Mouse (Mus musculus) CH12.LX (cell line): Measurements from ENCODE around the gene Taf1c. TPM values are rescaled to one million over a fixed set of nuclear protein-coding genes. Genes with fewer than 3 reads are reported as not detected.

Source experiments
- DNase-seq: peaks from one replicate; pipeline ENCODE4 v3.0.0-alpha.2; 2013; ENCODE audit errors: extremely low read depth
- H3K27ac ChIP-seq: 2 replicates; pipeline ENCODE4 v1.5.1; 2012; ENCODE audit warnings: low read depth, mild to moderate bottlenecking, control low read depth, moderate library complexity; ENCODE audit not compliant: insufficient read depth
- H3K27me3 ChIP-seq: replicated peaks from 2 replicates; pipeline ENCODE3; 2012; ENCODE audit warnings: inconsistent platforms
- H3K36me3 ChIP-seq, 2 experiments: replicated peaks in 1 of 2; 2 replicates each; pipeline versions ENCODE3 to v1.6.1; 2012; ENCODE audit warnings: inconsistent platforms in 1 of 2, low read length in 1 of 2, mild to moderate bottlenecking in 1 of 2, mixed read lengths in 1 of 2, moderate library complexity in 1 of 2; ENCODE audit not compliant: control insufficient read depth in 1 of 2, insufficient read depth in 1 of 2
- H3K4me1 ChIP-seq, 2 experiments: 2 replicates each; pipeline ENCODE4 v1.6.1; 2012; ENCODE audit warnings: inconsistent platforms in 1 of 2, moderate library complexity in 1 of 2; ENCODE audit not compliant: insufficient read depth in 2 of 2, control insufficient read depth in 1 of 2
- H3K4me2 ChIP-seq: 2 replicates; pipeline ENCODE4 v1.6.1; 2012; ENCODE audit warnings: low read depth, mild to moderate bottlenecking, control low read depth; ENCODE audit not compliant: poor library complexity, insufficient read depth, severe bottlenecking
- H3K4me3 ChIP-seq, 3 experiments: fragments of 150-350 bp in 1 of 3; sonication (generic) in 1 of 3; replicated peaks in 1 of 3; 2 replicates each; pipeline versions ENCODE3 to v1.5.1; 2011 to 2012; ENCODE audit warnings: low read depth in 2 of 3, low read length in 2 of 3, mild to moderate bottlenecking in 2 of 3, moderate library complexity in 2 of 3, control low read depth in 1 of 3, improper control_type of control experiment in 1 of 3, inconsistent platforms in 1 of 3, mixed read lengths in 1 of 3; ENCODE audit not compliant: poor library complexity in 1 of 3
- H3K79me2 ChIP-seq: replicated peaks from 2 replicates; pipeline ENCODE4 v1.6.1; 2012; ENCODE audit warnings: mild to moderate bottlenecking, moderate library complexity; ENCODE audit not compliant: control insufficient read depth, poor library complexity, insufficient read depth, severe bottlenecking; ENCODE audit errors: extremely low read depth
- H3K9ac ChIP-seq: 2 replicates; pipeline ENCODE4 v1.6.1; 2012; ENCODE audit warnings: low read depth, mild to moderate bottlenecking, control low read depth, moderate library complexity; ENCODE audit not compliant: insufficient read depth
- H3K9me3 ChIP-seq: replicated peaks from 2 replicates; pipeline ENCODE3; 2012; ENCODE audit warnings: low read length, inconsistent platforms, mixed read lengths
- CHD1 ChIP-seq: IDR thresholded peaks from 2 replicates; pipeline ENCODE4 v1.6.1; 2012; ENCODE audit warnings: low read depth, low read length, improper control_type of control experiment, inconsistent platforms
- ELF1 ChIP-seq: IDR thresholded peaks from 2 replicates; pipeline ENCODE4 v1.6.1; 2014; ENCODE audit warnings: low read depth, mild to moderate bottlenecking, inconsistent platforms, low read length, improper control_type of control experiment
- ETS1 ChIP-seq: conservative IDR thresholded peaks from 2 replicates; pipeline ENCODE4 v1.6.1; 2012; ENCODE audit warnings: low read depth, mild to moderate bottlenecking, inconsistent platforms, low read length, improper control_type of control experiment, moderate library complexity
- IRF4 ChIP-seq: IDR thresholded peaks from 2 replicates; pipeline ENCODE4 v1.6.1; 2014; ENCODE audit warnings: low read depth, mild to moderate bottlenecking, inconsistent platforms, low read length, improper control_type of control experiment
- JUN ChIP-seq: IDR thresholded peaks from 2 replicates; pipeline ENCODE4 v1.6.1; 2011; ENCODE audit warnings: low read depth, mild to moderate bottlenecking, low read length, improper control_type of control experiment, moderate library complexity; ENCODE audit not compliant: insufficient read depth
- MAFK ChIP-seq: IDR thresholded peaks from 2 replicates; pipeline ENCODE4 v1.6.1; 2011; ENCODE audit warnings: low read length, improper control_type of control experiment; ENCODE audit not compliant: insufficient replicate concordance
- MAX ChIP-seq: IDR thresholded peaks from 2 replicates; pipeline ENCODE4 v1.6.1; 2011; ENCODE audit warnings: low read length, improper control_type of control experiment
- MAZ ChIP-seq: IDR thresholded peaks from 2 replicates; pipeline ENCODE4 v1.6.1; 2012; ENCODE audit warnings: low read depth, mild to moderate bottlenecking, inconsistent platforms, low read length, improper control_type of control experiment, moderate library complexity
- MEF2A ChIP-seq: IDR thresholded peaks from 2 replicates; pipeline ENCODE4 v1.6.1; 2014; ENCODE audit warnings: low read depth, mild to moderate bottlenecking, inconsistent platforms, low read length, improper control_type of control experiment, borderline replicate concordance
- MYC ChIP-seq: IDR thresholded peaks from 2 replicates; pipeline ENCODE4 v1.6.1; 2011; ENCODE audit warnings: low read depth, mild to moderate bottlenecking, improper control_type of control experiment, low read length
- PAX5 ChIP-seq: IDR thresholded peaks from 2 replicates; pipeline ENCODE4 v1.6.1; 2012; ENCODE audit warnings: low read length, inconsistent platforms, mixed read lengths
- POLR2AphosphoS2 ChIP-seq: IDR thresholded peaks from 2 replicates; pipeline ENCODE4 v1.6.1; 2011; ENCODE audit warnings: low read depth, low read length, improper control_type of control experiment
- RAD21 ChIP-seq: IDR thresholded peaks from 2 replicates; pipeline ENCODE4 v1.6.1; 2011; ENCODE audit warnings: low read depth, mild to moderate bottlenecking, low read length, improper control_type of control experiment, moderate library complexity
- SIN3A ChIP-seq: IDR thresholded peaks from 2 replicates; pipeline ENCODE4 v1.6.1; 2012; ENCODE audit warnings: low read length, improper control_type of control experiment, inconsistent platforms
- TBP ChIP-seq: conservative IDR thresholded peaks from 2 replicates; pipeline ENCODE4 v1.6.1; 2011; ENCODE audit warnings: low read depth, low read length, improper control_type of control experiment
- USF2 ChIP-seq: conservative IDR thresholded peaks from 2 replicates; pipeline ENCODE4 v1.6.1; 2011; ENCODE audit warnings: low read depth, low read length, improper control_type of control experiment
- ZC3H11A ChIP-seq: IDR thresholded peaks from 2 replicates; pipeline ENCODE4 v1.6.1; 2012; ENCODE audit warnings: low read depth, mild to moderate bottlenecking, inconsistent platforms, low read length, improper control_type of control experiment
- ZKSCAN1 ChIP-seq: IDR thresholded peaks from 2 replicates; pipeline ENCODE4 v1.6.1; 2012; ENCODE audit warnings: low read depth, inconsistent platforms, low read length, improper control_type of control experiment, borderline replicate concordance
- ZMIZ1 ChIP-seq: IDR thresholded peaks from 2 replicates; pipeline ENCODE4 v1.6.1; 2012; ENCODE audit warnings: low read depth, mild to moderate bottlenecking, inconsistent platforms, low read length, improper control_type of control experiment
- ZNF384 ChIP-seq: IDR thresholded peaks from 2 replicates; pipeline ENCODE4 v1.6.1; 2012; ENCODE audit warnings: low read depth, low read length, improper control_type of control experiment, inconsistent platforms
- dilution Hi-C: fragments of 300-500 bp; cut with MboI; formaldehyde crosslinking; loops from 2 replicates; pipeline ENCODE4 v1.14.3; 2020; ENCODE audit warnings: low sequenced_read_pairs; ENCODE audit not compliant: extremely low pct_unique_long_range_greater_than_20kb, extremely low pct_ligation_motif_present
- in situ Hi-C: fragments of 300-500 bp; cut with MboI; formaldehyde crosslinking; loops from 3 replicates; pipeline ENCODE4 v1.14.3; 2019; ENCODE audit warnings: low sequenced_read_pairs, low pct_ligation_motif_present, low pct_unique_long_range_greater_than_20kb, mixed read lengths
- polyA plus RNA-seq: library from polyadenylated mRNA; unstranded; fragments of >175 nt; gene quantifications from 2 replicates; pipeline ENCODE4 v1.2.1, GENCODE M21; 2012; ENCODE audit warnings: low read depth; ENCODE audit not compliant: insufficient read length
- total RNA-seq, 2 experiments: library from RNA; depleted of rRNA; stranded (reverse); fragments of 300-350 nt in 1 of 2; fragments of >200 nt in 1 of 2; gene quantifications; 2 replicates each; pipeline ENCODE4 v1.2.3; 2012 to 2014

Gene Taf1c
- total and polyA plus RNA-seq, 3 experiments = 11.0 to 14.9 (median 12.1) TPM

- no peaks in the 10 kb centered on the region for H3K36me3 ChIP-seq
- no peak overlapping the region for H3K27ac ChIP-seq
- H3K4me3 ChIP-seq = no peak overlapping the region
- DNase-seq = no peak
- in situ Hi-C loops (no loop called here), dilution Hi-C loops (no loop called here)
- H3K9ac ChIP-seq = no peak overlapping the region
- H3K9me3 ChIP-seq = peaks cover 17% of the 10 kb centered on the region
- peaks cover 59% of the 10 kb centered on the region for H3K27me3 ChIP-seq
- no peaks in the 10 kb centered on the region for H3K4me1 ChIP-seq
- H3K4me2 ChIP-seq = no peak overlapping the region
- no peak for TF ChIP-seq MAFK
- TF ChIP-seq USF2 = no peak
- TF ChIP-seq ZC3H11A = no peak
- no peak for TF ChIP-seq IRF4
- no peak for TF ChIP-seq MAX
- no peaks in the 10 kb centered on the region for H3K79me2 ChIP-seq
Measured at GRCm38 (mm10) chr8:119642960-119643359, 37.9 kb upstream of the Taf1c start.

GRCm38 (mm10) chr8:119641058-119641457, 36.0 kb upstream of the Taf1c start:
- Histone ChIP-seq H3K79me2 (no peaks in the 10 kb centered on the region), H3K4me1 (no peaks in the 10 kb centered on the region), H3K4me2 (no peak overlapping the region), H3K27me3 (peaks cover 74% of the 10 kb centered on the region), H3K27ac (no peak overlapping the region), H3K4me3 (no peak overlapping the region), H3K9me3 (peaks cover 5% of the 10 kb centered on the region), H3K9ac (no peak overlapping the region), H3K36me3 (no peaks in the 10 kb centered on the region)
- TF ChIP-seq USF2 = no peak
- TF ChIP-seq ZC3H11A = no peak
- no peak for TF ChIP-seq PAX5
- TF ChIP-seq CHD1 = no peak
- no peak for TF ChIP-seq ZKSCAN1
- TF ChIP-seq MAX = no peak
- no peak for DNase-seq
- dilution Hi-C loops (no loop called here), in situ Hi-C loops (no loop called here)

GRCm38 (mm10) chr8:119639798-119640197, 34.8 kb upstream of the Taf1c start:
- peaks cover 5% of the 10 kb centered on the region for H3K9me3 ChIP-seq
- in situ Hi-C loops = no loop called here
- no peak overlapping the region for H3K4me3 ChIP-seq
- no peaks in the 10 kb centered on the region for H3K36me3 ChIP-seq
- no peaks in the 10 kb centered on the region for H3K79me2 ChIP-seq
- DNase-seq = no peak
- no peak overlapping the region for H3K27ac ChIP-seq
- no peak overlapping the region for H3K9ac ChIP-seq
- H3K27me3 ChIP-seq = peaks cover 81% of the 10 kb centered on the region
- peaks cover 0 to 3% of the 10 kb centered on the region in 2 experiments; a peak in 2 of 4 replicates for H3K4me1 ChIP-seq
- dilution Hi-C loops = no loop called here
- H3K4me2 ChIP-seq = no peak overlapping the region
- TF ChIP-seq MAZ (no peak), SIN3A (no peak), ZMIZ1 (no peak), MAFK (no peak), USF2 (no peak), MEF2A (no peak), RAD21 (no peak), ETS1 (no peak), TBP (no peak), JUN (no peak), MYC (no peak), ZNF384 (no peak), ELF1 (no peak), POLR2AphosphoS2 (no peak), IRF4 (no peak)
- TF ChIP-seq, all 38 proteins: peak for 0
